Mouse (Mus musculus) midbrain, embryonic 12.5 days (tissue): ENCODE measurements around the gene Vmn2r4. TPM values are rescaled to one million over a fixed set of nuclear protein-coding genes. Genes with fewer than 3 reads are reported as not detected.
"Not testable (repeated sequence)": the region's sequence is repeated elsewhere in the genome, so short reads cannot be mapped to it uniquely, and the experiment has no call there.

Experiments used
- ATAC-seq: fragments of 200-750 bp; cut with Nextera tagmentation; 2 replicates; pipeline ENCODE4 v1.8.0; 2017; ENCODE audit warnings: low read depth, moderate TSS enrichment, moderate library complexity; ENCODE audit not compliant: low FRiP score
- H3K27ac ChIP-seq: fragments of 300-500 bp; sonication (generic); replicated peaks from 2 replicates; pipeline ENCODE4 v1.5.1; 2016; ENCODE audit warnings: mild to moderate bottlenecking
- H3K27me3 ChIP-seq: fragments of 300-500 bp; sonication (generic); 2 replicates; pipeline ENCODE4 v1.6.1; 2016; ENCODE audit warnings: mild to moderate bottlenecking
- H3K36me3 ChIP-seq: fragments of 300-500 bp; sonication (generic); 2 replicates; pipeline ENCODE4 v1.6.1; 2016
- H3K4me1 ChIP-seq: fragments of 300-500 bp; sonication (generic); 2 replicates; pipeline ENCODE4 v1.6.1; 2016
- H3K4me2 ChIP-seq: fragments of 300-500 bp; sonication (generic); replicated peaks from 2 replicates; pipeline ENCODE4 v1.6.1; 2016; ENCODE audit warnings: mild to moderate bottlenecking, moderate library complexity
- H3K4me3 ChIP-seq: fragments of 300-500 bp; sonication (generic); 2 replicates; pipeline ENCODE4 v1.5.1; 2016; ENCODE audit warnings: mild to moderate bottlenecking
- H3K9ac ChIP-seq: fragments of 300-500 bp; sonication (generic); replicated peaks from 2 replicates; pipeline ENCODE4 v1.6.1; 2016; ENCODE audit warnings: mild to moderate bottlenecking, moderate library complexity
- H3K9me3 ChIP-seq: fragments of 300-500 bp; sonication (generic); 2 replicates; pipeline ENCODE4 v1.6.1; 2016; ENCODE audit warnings: mild to moderate bottlenecking
- WGBS: fragments of 180-500 bp; shearing (Covaris S2); methylation state at CpG from one replicate; pipeline ENCODE4 v1.1.7; 2016; 5-methylcytosine and 5-hydroxymethylcytosine counted together
- polyA plus RNA-seq: library from polyadenylated mRNA; unstranded; fragments of >200 nt; fragmentation: Nextera tagmentation; extraction: Ambion mirVana; gene quantifications from 2 replicates; pipeline ENCODE4 v1.2.1, GENCODE M21; 2016

Vmn2r4 gene
- polyA plus RNA-seq, result not detected in 2 replicates

DNA sequence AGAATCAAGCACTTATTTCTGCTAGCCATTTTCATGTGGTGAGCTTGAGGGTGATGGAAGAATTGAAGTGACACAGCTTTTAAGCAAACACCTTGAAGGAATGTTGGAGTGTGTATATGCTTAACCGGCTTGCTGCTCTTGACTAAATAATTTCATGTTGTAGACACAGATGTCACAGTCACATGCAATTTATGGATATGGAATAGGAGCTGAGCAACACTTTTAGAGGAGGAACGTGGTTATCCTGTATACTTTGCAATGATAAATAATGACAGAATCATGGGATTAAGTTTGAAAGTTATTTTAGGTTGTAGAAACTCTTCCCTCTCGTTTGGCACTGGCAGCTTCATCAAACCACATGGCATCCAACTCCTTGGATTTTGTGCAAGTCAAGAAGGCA, at the start of gene Vmn2r4:
TSS of gene Vmn2r4 (minus strand) at position 101 of the 400 bp plus-strand sequence.
- 83% methylated on average over 3 of the region's 3 CpGs for WGBS
- not testable (repeated sequence) for H3K27me3 ChIP-seq, ATAC-seq, H3K4me2 ChIP-seq, H3K4me3 ChIP-seq, H3K36me3 ChIP-seq, H3K9me3 ChIP-seq, H3K4me1 ChIP-seq, H3K27ac ChIP-seq, H3K9ac ChIP-seq

DNA sequence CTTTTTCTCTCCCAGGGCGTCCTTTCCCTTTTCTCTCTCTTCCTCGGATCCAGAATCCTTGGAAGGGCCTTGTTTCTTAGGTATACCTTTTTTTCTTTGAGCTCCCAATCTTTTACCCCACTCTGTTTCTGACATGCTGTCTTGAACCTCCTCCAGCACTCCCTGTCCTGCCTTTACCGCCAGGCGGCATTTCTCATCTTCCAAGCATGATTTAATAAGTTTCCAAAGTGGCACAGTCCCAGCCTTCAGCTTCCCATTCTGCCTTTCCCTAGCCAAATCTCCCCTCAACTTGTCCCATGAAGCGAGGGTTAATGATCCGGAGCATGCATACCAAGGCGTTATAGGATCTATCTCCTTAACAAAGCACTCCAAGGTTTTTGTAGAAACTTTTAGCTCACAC, 19.1 kb upstream of the Vmn2r4 start:
- H3K36me3 ChIP-seq, H3K9ac ChIP-seq, H3K9me3 ChIP-seq, ATAC-seq, H3K4me1 ChIP-seq, H3K4me2 ChIP-seq, H3K4me3 ChIP-seq, H3K27ac ChIP-seq, H3K27me3 ChIP-seq: not testable (repeated sequence)
- 84% methylated on average over 7 of the region's 7 CpGs for WGBS

DNA sequence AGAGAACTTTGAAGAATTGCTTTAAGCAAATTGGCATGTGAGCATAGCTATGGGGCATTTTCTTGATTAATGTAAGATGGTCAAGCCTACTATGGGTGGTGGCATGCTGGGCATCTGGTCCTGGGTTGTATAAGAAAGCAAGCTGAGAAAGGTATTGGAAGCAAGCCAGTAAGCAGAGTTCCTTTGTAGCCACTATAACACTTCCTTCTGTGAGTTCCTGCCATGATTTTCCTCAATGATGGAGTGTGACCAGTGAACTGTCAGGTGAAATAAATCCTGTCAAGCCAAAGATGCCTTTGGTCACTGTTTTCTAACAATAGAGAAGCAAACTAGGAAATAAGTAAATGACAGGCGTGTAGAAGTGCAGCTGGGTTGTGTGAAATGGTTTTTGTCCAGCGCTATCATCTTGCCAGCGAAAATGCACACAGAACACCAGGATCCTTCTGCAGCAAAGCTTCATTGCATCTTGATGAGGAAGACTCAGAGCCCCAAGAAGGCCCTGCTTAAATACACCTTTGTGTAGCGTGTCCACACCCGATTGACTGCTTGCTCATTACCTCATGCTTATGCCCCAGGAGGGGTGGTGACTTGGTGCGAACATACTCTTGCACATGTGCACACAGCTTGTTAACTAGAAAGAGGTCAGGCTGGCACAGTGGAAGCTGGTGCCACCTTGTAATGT, 13.1 kb upstream of the Vmn2r4 start:
- 67% methylated on average over 6 of the region's 6 CpGs for WGBS
- ATAC-seq, result peak; percentile 95

DNA sequence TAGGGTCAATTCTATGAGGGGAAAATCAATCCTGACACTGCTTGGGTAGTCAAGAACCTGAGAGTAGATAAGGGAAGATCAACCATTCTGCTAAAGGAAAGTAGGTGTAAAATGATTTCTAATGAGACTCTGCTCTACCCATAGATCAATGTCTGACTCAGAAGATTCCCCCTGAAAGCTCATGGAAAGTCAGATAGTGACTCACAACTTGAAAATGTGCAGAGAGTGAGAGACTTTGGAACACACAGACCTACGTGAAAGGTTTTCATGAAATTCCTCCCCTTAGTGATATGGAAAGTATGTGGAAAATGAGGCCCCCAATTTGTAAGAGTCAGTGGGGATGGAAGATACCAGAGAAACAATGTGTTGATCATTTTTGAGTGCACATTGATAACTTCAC, 7.0 kb upstream of the Vmn2r4 start:
- H3K27ac ChIP-seq, H3K4me2 ChIP-seq, ATAC-seq, H3K4me3 ChIP-seq, H3K9ac ChIP-seq, H3K9me3 ChIP-seq, H3K4me1 ChIP-seq, H3K36me3 ChIP-seq, H3K27me3 ChIP-seq: not testable (repeated sequence)
- 87% methylated on average over 1 of the region's 1 CpGs for WGBS

More for the DNA sequence above, 13.1 kb upstream of the Vmn2r4 start:
- H3K27ac ChIP-seq, H3K4me2 ChIP-seq, H3K36me3 ChIP-seq, H3K9me3 ChIP-seq, H3K27me3 ChIP-seq, H3K9ac ChIP-seq, H3K4me1 ChIP-seq, H3K4me3 ChIP-seq: not testable (repeated sequence)

DNA sequence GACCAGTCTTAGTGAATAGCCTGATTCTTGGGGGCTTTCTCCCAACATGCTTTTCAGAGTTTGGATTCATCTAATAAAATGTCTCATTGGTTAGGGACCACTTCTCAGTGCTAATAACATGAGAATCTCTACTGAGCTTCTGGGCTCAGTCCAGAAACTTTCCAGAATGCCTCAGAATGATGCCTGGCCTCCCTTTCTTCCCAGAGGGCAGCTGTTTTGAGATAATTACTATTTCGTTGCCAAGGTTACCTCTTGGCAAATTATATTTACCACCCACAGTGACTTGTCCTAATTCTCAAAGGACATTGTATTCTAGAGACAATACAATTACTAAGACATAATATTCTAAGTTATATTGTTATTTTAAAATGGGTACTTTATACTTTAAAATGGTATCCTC, 2.3 kb upstream of the Vmn2r4 start:
- not testable (repeated sequence) for H3K27ac ChIP-seq, H3K9ac ChIP-seq, H3K9me3 ChIP-seq, H3K4me2 ChIP-seq, H3K27me3 ChIP-seq, H3K4me3 ChIP-seq, H3K36me3 ChIP-seq, H3K4me1 ChIP-seq, ATAC-seq
- WGBS, result 84% methylated on average over 1 of the region's 1 CpGs

DNA sequence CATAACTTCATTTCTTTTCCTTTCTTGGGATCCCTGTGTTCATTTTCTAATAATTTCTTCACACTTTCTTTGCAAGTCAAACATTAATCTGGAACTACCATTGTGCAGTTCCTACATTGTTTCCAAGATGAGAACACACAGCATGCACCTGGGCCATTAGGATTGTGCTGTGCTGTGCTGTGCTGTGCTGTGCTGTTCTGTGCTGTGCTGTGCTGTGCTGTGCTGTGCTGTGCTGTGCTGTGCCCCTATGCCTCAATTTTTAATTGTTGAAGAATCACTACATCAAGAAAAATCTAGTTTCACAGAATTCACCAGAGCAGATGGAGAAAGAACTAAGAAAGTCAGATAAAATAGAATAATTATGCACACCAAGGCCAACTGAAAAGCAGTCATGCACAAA, 915 bp downstream of the Vmn2r4 start:
- H3K9me3 ChIP-seq, H3K4me1 ChIP-seq, H3K36me3 ChIP-seq, H3K4me2 ChIP-seq, ATAC-seq, H3K27me3 ChIP-seq, H3K9ac ChIP-seq, H3K27ac ChIP-seq, H3K4me3 ChIP-seq: not testable (repeated sequence)

DNA sequence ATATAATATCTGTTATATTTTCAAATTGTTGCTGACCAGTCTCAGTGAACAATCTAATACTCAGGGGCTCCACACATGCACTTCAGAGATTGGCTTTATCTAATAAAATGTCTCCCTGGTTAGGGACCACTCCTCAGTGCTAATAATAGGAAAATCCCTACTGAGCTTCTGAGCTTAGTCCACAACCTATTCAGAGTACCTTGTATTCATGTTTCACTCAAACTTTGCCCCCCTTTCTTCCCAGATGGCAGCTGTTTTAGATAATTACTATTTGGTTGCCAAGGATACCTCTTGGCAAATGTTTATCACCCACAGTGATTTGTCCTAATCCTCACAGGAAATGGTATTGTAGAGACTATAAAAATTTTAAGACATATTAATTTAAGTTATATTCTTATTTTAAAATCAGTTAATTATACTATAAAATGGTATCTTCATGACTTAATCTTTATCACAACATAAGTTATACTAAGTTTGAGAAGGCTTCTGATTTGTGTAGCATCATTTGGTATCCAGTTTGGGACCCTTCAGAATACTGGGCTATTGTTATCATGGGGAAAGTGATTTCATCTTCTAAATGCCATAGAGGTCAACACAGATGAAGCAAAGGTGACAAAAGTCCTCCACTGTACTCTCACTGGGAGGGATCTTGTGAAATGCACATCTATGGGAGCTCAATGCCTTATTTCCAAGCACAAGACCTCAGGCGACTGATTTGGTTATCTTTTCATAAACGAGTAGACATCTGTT, 55.7 kb downstream of the Vmn2r4 start:
- Histone ChIP-seq H3K27ac (no peak overlapping the region), H3K36me3 (no peaks in the 10 kb centered on the region), H3K9me3 (no peaks in the 10 kb centered on the region), H3K4me2 (no peak overlapping the region), H3K9ac (no peak overlapping the region), H3K4me3 (no peak overlapping the region), H3K27me3 (no peaks in the 10 kb centered on the region), H3K4me1 (0 out of 2 replicates have a peak, but pooled peaks cover 3% of the 10 kb centered on the region)
- 30% methylated on average over 2 of the region's 2 CpGs for WGBS
- peak; percentile 86 for ATAC-seq

Other genes starting within 250 kb of the Vmn2r4 start
- gene Vmn2r3, start 125.7 kb downstream of the Vmn2r4 start, polyA plus RNA-seq, result not detected in 2 replicates
- gene Vmn2r5, start 94.5 kb upstream of the Vmn2r4 start, polyA plus RNA-seq, result not detected in 2 replicates
- not detected in 2 replicates for gene Vmn2r6, start 150.5 kb upstream of the Vmn2r4 start, polyA plus RNA-seq